Mouse (Mus musculus): ENCODE data around the gene Cd55b. TPM values are rescaled to one million over a fixed set of nuclear protein-coding genes. Genes with fewer than 3 reads are reported as not detected.
A peak's percentile ranks its signal among the peaks of the same experiment; 100 is the strongest.

Gene Cd55b
- not detected in 2 replicates for polyA plus RNA-seq (2014; fragmentation: Nextera tagmentation; extraction: Ambion mirVana)

DNA sequence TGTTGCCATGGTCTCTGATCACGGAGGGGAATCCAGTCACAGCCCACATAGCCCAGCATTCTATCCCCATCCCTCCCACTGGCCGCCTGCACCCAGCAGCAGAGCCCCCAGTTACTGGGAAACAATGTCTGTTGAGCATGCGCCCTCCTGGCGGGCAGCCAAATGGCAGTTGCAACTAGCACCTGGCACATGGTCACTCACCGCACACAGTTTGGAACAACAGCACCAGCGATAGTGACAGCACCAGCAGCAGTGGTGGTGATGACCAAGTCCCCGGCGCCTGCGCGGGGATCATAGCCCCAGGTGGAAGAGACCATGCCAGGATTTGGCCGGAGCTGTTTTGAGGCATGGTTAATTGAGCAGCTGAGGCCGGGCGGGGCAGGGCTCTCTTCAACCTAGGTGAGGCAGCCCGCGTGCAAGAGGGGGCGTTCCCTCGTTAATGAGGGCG is at the start of gene Cd55b:
Gene Cd55b, minus strand, starts transcription at position 346 of the 448 bp plus-strand sequence.
- no peak within 1 kb of the TSS for H3K4me3 ChIP-seq (ENCODE audit: control insufficient read depth in 1 of 2, insufficient read depth in 1 of 2, low read depth in 1 of 2, low read length in 2 of 2)
- H3K9ac ChIP-seq (ENCODE audit: low read length) = no peak within 1 kb of the TSS
- H3K9me3 ChIP-seq (ENCODE audit: control insufficient read depth, low read length) = no peaks in the 10 kb centered on the region
- peak; percentile 21; the same call in 1 of the 2 replicates for ATAC-seq (ENCODE audit: insufficient number of reproducible peaks, insufficient read depth, low FRiP score, low read depth)
- no peak within 1 kb of the TSS for H3K27ac ChIP-seq (replicated peaks in 1 of 2; ENCODE audit: control insufficient read depth in 1 of 2, insufficient read depth in 1 of 2, low read depth in 2 of 2, low read length in 2 of 2)
- H3K36me3 ChIP-seq (ENCODE audit: control insufficient read depth, insufficient read depth, low read length) = no peaks in the 10 kb centered on the region
- peaks cover 0 to 5% of the 10 kb centered on the region in 2 experiments; a peak in 1 of 4 replicates for H3K4me1 ChIP-seq (ENCODE audit: control insufficient read depth in 2 of 2, insufficient read depth in 2 of 2, low read length in 2 of 2)
- H3K27me3 ChIP-seq (ENCODE audit: control insufficient read depth, insufficient read depth, low read length) = no peaks in the 10 kb centered on the region
- 30% methylated on average over 18 of the region's 18 CpGs for WGBS
- H3K4me2 ChIP-seq (ENCODE audit: low read length) = peak within 1 kb of the TSS; percentile 44

- no peak overlapping the region for H3K4me3 ChIP-seq (ENCODE audit: control insufficient read depth in 1 of 2, insufficient read depth in 1 of 2, low read depth in 1 of 2, low read length in 2 of 2)
- 73% methylated on average over 4 of the region's 4 CpGs for WGBS
- H3K9ac ChIP-seq (ENCODE audit: low read length) = no peak overlapping the region
- no peaks in the 10 kb centered on the region for H3K27me3 ChIP-seq (ENCODE audit: control insufficient read depth, insufficient read depth, low read length)
- H3K27ac ChIP-seq (replicated peaks in 1 of 2; ENCODE audit: control insufficient read depth in 1 of 2, insufficient read depth in 1 of 2, low read depth in 2 of 2, low read length in 2 of 2) = no peak overlapping the region
- no peak overlapping the region for H3K4me2 ChIP-seq (ENCODE audit: low read length)
- H3K36me3 ChIP-seq (ENCODE audit: control insufficient read depth, insufficient read depth, low read length) = no peaks in the 10 kb centered on the region
- H3K9me3 ChIP-seq (ENCODE audit: control insufficient read depth, low read length) = no peaks in the 10 kb centered on the region
- H3K4me1 ChIP-seq (ENCODE audit: control insufficient read depth in 2 of 2, insufficient read depth in 2 of 2, low read length in 2 of 2) = no peaks in the 10 kb centered on the region
- no peak for ATAC-seq (ENCODE audit: insufficient number of reproducible peaks, insufficient read depth, low FRiP score, low read depth)
These were observed 47.3 kb upstream of the Cd55b start for GRCm38 (mm10) chr1:130470074-130470473.

- no peak overlapping the region for H3K9ac ChIP-seq (ENCODE audit: low read length)
- no peaks in the 10 kb centered on the region for H3K9me3 ChIP-seq (ENCODE audit: control insufficient read depth, low read length)
- WGBS = 56% methylated on average over 2 of the region's 2 CpGs
- no peaks in the 10 kb centered on the region for H3K36me3 ChIP-seq (ENCODE audit: control insufficient read depth, insufficient read depth, low read length)
- no peaks in the 10 kb centered on the region for H3K27me3 ChIP-seq (ENCODE audit: control insufficient read depth, insufficient read depth, low read length)
- peaks cover 2 to 4% of the 10 kb centered on the region in 2 experiments; a peak in 2 of 4 replicates for H3K4me1 ChIP-seq (ENCODE audit: control insufficient read depth in 2 of 2, insufficient read depth in 2 of 2, low read length in 2 of 2)
- H3K27ac ChIP-seq (replicated peaks in 1 of 2; ENCODE audit: control insufficient read depth in 1 of 2, insufficient read depth in 1 of 2, low read depth in 2 of 2, low read length in 2 of 2) = no peak overlapping the region
- no peak overlapping the region for H3K4me3 ChIP-seq (ENCODE audit: control insufficient read depth in 1 of 2, insufficient read depth in 1 of 2, low read depth in 1 of 2, low read length in 2 of 2)
- no peak for ATAC-seq (ENCODE audit: insufficient number of reproducible peaks, insufficient read depth, low FRiP score, low read depth)
- no peak overlapping the region for H3K4me2 ChIP-seq (ENCODE audit: low read length)
These were observed 44.6 kb upstream of the Cd55b start for GRCm38 (mm10) chr1:130467453-130467852.

- ATAC-seq (ENCODE audit: insufficient number of reproducible peaks, insufficient read depth, low FRiP score, low read depth) = no peak
- Histone ChIP-seq H3K4me2 (ENCODE audit: low read length) (no peak overlapping the region), H3K36me3 (ENCODE audit: control insufficient read depth, insufficient read depth, low read length) (no peaks in the 10 kb centered on the region), H3K9ac (ENCODE audit: low read length) (no peak overlapping the region), H3K4me3 (ENCODE audit: control insufficient read depth in 1 of 2, insufficient read depth in 1 of 2, low read depth in 1 of 2, low read length in 2 of 2) (no peak overlapping the region), H3K27ac (replicated peaks in 1 of 2; ENCODE audit: control insufficient read depth in 1 of 2, insufficient read depth in 1 of 2, low read depth in 2 of 2, low read length in 2 of 2) (no peak overlapping the region), H3K9me3 (ENCODE audit: control insufficient read depth, low read length) (no peaks in the 10 kb centered on the region), H3K4me1 (ENCODE audit: control insufficient read depth in 2 of 2, insufficient read depth in 2 of 2, low read length in 2 of 2) (peaks cover 2 to 4% of the 10 kb centered on the region in 2 experiments; a peak in 2 of 4 replicates), H3K27me3 (ENCODE audit: control insufficient read depth, insufficient read depth, low read length) (no peaks in the 10 kb centered on the region)
These were observed 41.4 kb upstream of the Cd55b start for GRCm38 (mm10) chr1:130464173-130464572.

DNA sequence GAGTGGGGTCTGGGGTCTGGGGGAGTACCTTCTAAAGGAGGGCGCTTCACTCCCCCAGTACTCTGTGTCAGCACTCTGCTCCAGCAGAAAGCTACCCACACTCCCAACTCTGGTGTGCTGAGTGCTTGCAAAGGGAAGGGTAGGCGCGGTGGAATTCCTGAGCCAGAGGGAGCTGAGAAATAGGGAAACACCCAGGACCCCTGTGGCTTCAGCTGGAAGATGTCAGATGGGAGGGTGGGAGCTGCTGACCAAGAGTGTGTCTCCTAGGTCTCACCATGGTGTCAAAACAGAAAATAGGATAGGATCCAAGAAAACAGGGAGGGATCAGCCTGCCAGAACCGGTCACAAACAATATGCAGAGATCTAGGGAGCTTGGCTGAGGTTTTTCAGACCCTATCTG is 40.1 kb upstream of the Cd55b start:
- peak overlapping the region; percentile 95 for H3K4me2 ChIP-seq (ENCODE audit: low read length)
- H3K27me3 ChIP-seq (ENCODE audit: control insufficient read depth, insufficient read depth, low read length) = no peaks in the 10 kb centered on the region
- H3K36me3 ChIP-seq (ENCODE audit: control insufficient read depth, insufficient read depth, low read length) = no peaks in the 10 kb centered on the region
- peak overlapping the region; percentile 75 for H3K9ac ChIP-seq (ENCODE audit: low read length)
- H3K9me3 ChIP-seq (ENCODE audit: control insufficient read depth, low read length) = no peaks in the 10 kb centered on the region
- H3K27ac ChIP-seq (replicated peaks in 1 of 2; ENCODE audit: control insufficient read depth in 1 of 2, insufficient read depth in 1 of 2, low read depth in 2 of 2, low read length in 2 of 2) = 0 out of 4 replicates have a peak overlapping the region, but pooled peaks of 1 of the 2 experiments have one; percentile 15
- 8% methylated on average over 4 of the region's 4 CpGs for WGBS
- ATAC-seq (ENCODE audit: insufficient number of reproducible peaks, insufficient read depth, low FRiP score, low read depth) = no peak; the same call in 1 of the 2 replicates
- H3K4me1 ChIP-seq (ENCODE audit: control insufficient read depth in 2 of 2, insufficient read depth in 2 of 2, low read length in 2 of 2) = peaks cover 2 to 4% of the 10 kb centered on the region in 2 experiments; a peak in 2 of 4 replicates
- peak overlapping the region; percentile 56 to 91 for H3K4me3 ChIP-seq (ENCODE audit: control insufficient read depth in 1 of 2, insufficient read depth in 1 of 2, low read depth in 1 of 2, low read length in 2 of 2)

GRCm38 (mm10) chr1:130462084-130462861 is 39.5 kb upstream of the Cd55b start, which contains the start of gene Cd55:
TSS of gene Cd55 (minus strand) at chr1:130462744.
- ATAC-seq (ENCODE audit: insufficient number of reproducible peaks, insufficient read depth, low FRiP score, low read depth) = peak; percentile 84
- H3K4me2 ChIP-seq (ENCODE audit: low read length) = peak within 1 kb of the TSS; percentile 95
- peak within 1 kb of the TSS; percentile 56 to 91 for H3K4me3 ChIP-seq (ENCODE audit: control insufficient read depth in 1 of 2, insufficient read depth in 1 of 2, low read depth in 1 of 2, low read length in 2 of 2)
- WGBS = under 1% methylated on average over 45 of the region's 45 CpGs
- H3K27ac ChIP-seq (replicated peaks in 1 of 2; ENCODE audit: control insufficient read depth in 1 of 2, insufficient read depth in 1 of 2, low read depth in 2 of 2, low read length in 2 of 2) = peak within 1 kb of the TSS; percentile 15 to 56; a peak in 1 of 4 replicates
- peak within 1 kb of the TSS; percentile 75 for H3K9ac ChIP-seq (ENCODE audit: low read length)
- H3K36me3 ChIP-seq (ENCODE audit: control insufficient read depth, insufficient read depth, low read length) = no peaks in the 10 kb centered on the region
- H3K4me1 ChIP-seq (ENCODE audit: control insufficient read depth in 2 of 2, insufficient read depth in 2 of 2, low read length in 2 of 2) = peaks cover 2 to 4% of the 10 kb centered on the region in 2 experiments; a peak in 2 of 4 replicates
- H3K9me3 ChIP-seq (ENCODE audit: control insufficient read depth, low read length) = no peaks in the 10 kb centered on the region
- H3K27me3 ChIP-seq (ENCODE audit: control insufficient read depth, insufficient read depth, low read length) = no peaks in the 10 kb centered on the region

GRCm38 (mm10) chr1:130455111-130455510 is 32.3 kb upstream of the Cd55b start:
- H3K4me2 ChIP-seq (ENCODE audit: low read length) = no peak overlapping the region
- no peaks in the 10 kb centered on the region for H3K4me1 ChIP-seq (ENCODE audit: control insufficient read depth in 2 of 2, insufficient read depth in 2 of 2, low read length in 2 of 2)
- H3K4me3 ChIP-seq (ENCODE audit: control insufficient read depth in 1 of 2, insufficient read depth in 1 of 2, low read depth in 1 of 2, low read length in 2 of 2) = no peak overlapping the region
- no peak overlapping the region for H3K9ac ChIP-seq (ENCODE audit: low read length)
- 76% methylated on average over 2 of the region's 2 CpGs for WGBS
- no peaks in the 10 kb centered on the region for H3K36me3 ChIP-seq (ENCODE audit: control insufficient read depth, insufficient read depth, low read length)
- H3K27ac ChIP-seq (replicated peaks in 1 of 2; ENCODE audit: control insufficient read depth in 1 of 2, insufficient read depth in 1 of 2, low read depth in 2 of 2, low read length in 2 of 2) = no peak overlapping the region
- H3K27me3 ChIP-seq (ENCODE audit: control insufficient read depth, insufficient read depth, low read length) = no peaks in the 10 kb centered on the region
- ATAC-seq (ENCODE audit: insufficient number of reproducible peaks, insufficient read depth, low FRiP score, low read depth) = no peak
- no peaks in the 10 kb centered on the region for H3K9me3 ChIP-seq (ENCODE audit: control insufficient read depth, low read length)

All from heart, embryonic 14.5 days (tissue).